Mouse (Mus musculus): ENCODE data around the gene Gtf3c2.

The Gtf3c2 gene

DNA sequence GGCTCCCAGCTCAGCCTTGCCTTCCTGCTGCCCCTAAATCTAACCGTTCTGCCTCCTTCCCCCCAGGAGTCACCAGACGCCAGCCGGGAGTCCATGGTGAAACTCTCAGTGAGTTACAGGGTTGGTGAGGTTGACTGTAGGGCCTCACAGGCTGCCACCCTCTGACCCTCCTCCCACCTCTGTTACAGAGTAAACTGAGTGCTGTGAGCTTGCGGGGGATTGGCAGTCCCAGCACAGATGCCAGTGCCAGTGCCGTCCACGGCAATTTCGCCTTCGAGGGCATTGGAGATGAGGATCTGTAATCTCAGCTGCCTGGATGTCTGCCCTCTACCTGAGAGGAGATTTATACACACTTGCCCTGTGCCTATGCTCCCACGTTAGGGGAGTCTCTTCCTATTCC is 18.2 kb upstream of the Gtf3c2 start:
- DNase-seq (ENCODE audit: low spot score in 2 of 2): no peak

DNA sequence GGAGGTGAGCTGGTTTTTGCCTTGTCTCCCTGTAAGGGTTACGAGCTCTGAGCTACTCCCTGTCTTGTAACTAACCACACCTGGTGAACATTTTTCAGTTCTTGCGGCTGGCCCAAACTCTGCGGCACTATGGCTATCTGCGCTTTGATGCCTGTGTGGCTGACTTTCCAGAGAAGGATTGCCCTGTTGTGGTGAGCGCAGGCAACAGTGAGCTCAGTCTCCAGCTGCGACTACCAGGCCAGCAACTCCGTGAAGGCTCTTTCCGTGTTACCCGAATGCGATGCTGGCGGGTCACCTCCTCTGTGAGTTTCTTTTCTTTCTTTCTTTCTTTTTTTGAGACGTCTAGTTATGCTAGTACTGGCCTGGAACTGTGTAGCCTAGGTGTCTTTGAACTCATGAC is 17.1 kb upstream of the Gtf3c2 start:
- no peak for DNase-seq (ENCODE audit: low spot score in 2 of 2)

DNA sequence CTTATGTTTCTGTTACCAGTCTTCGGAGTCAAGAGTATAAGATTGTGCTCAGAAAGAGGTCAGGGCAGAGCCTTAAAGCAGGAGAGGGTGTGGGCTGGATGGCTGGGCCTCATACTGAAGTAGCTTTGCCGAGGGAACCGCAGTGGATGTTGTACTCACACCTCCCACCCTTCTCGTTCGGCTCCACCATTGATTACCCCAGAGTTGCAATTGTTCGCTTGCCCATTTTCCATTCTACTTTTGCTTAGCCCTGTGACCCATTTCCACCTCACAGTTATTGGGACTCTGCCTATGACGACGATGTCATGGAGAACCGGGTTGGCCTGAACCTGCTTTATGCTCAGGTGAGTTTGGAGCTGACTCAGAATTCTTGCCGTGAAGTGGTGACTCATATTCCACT is 16.3 kb upstream of the Gtf3c2 start:
- DNase-seq (ENCODE audit: low spot score in 2 of 2): no peak

DNA sequence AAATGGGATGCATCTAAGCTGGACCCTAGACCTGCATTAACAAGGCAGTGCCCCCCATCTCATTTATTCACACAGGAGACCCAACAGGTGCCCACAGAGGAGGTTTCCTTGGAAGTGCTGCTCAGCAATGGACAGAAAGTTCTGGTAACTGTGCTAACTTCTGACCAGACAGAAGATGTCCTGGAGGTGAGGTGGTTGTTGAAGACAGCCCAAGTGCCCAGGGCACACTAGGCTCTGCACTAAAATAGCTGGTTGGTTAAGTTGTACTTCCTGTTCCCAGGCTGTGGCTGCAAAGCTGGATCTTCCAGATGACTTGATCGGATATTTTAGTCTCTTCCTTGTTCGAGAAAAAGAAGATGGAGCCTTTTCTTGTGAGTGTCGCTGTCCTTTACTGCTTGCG is 15.7 kb upstream of the Gtf3c2 start:
- no peak for DNase-seq (ENCODE audit: low spot score in 2 of 2)

DNA sequence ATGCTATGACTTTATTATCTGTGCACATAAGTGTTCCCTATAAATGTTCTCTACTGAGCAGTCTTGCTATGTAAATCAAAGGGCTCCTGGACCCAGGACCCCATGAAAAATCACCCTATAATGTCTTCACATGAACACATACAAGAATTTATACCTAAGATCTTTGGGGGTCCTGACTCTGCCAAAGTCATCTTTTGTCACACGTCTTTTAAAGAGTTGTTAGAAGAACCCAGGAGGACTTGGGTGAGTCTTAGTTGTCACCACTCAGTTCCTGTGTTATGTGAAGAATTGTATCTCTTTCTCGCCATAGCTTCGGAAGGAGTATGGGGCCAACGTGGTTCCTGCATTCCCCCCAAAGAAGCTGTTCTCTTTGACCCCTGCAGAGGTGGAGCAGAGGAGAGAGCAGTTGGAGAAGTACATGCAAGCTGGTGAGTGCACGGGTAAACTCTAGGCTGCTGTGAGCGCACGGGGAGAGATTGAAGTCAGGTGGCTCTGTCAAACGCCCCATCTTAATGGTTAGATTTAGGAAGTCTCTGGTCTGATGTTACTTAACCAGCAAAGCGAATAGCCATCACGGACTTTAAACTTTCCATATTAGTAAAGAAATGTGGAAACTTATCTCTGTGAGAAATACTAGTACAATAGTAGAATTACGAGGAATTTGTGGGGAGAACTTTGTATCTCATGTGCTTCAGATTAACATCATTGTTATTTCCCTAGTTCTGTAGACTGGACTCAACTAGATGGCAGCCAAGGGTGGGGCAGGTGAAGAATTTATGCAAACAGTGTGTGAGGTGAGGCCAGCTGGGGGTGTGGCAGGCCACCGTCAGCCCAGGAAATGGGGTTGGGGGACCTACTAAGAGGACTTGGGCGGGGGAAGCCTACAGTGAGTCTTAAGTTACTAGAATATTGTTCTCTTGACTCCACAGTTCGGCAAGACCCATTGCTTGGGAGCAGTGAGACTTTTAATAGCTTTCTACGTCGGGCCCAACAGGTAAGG is 14.8 kb upstream of the Gtf3c2 start:
- DNase-seq (ENCODE audit: low spot score in 2 of 2): no peak

DNA sequence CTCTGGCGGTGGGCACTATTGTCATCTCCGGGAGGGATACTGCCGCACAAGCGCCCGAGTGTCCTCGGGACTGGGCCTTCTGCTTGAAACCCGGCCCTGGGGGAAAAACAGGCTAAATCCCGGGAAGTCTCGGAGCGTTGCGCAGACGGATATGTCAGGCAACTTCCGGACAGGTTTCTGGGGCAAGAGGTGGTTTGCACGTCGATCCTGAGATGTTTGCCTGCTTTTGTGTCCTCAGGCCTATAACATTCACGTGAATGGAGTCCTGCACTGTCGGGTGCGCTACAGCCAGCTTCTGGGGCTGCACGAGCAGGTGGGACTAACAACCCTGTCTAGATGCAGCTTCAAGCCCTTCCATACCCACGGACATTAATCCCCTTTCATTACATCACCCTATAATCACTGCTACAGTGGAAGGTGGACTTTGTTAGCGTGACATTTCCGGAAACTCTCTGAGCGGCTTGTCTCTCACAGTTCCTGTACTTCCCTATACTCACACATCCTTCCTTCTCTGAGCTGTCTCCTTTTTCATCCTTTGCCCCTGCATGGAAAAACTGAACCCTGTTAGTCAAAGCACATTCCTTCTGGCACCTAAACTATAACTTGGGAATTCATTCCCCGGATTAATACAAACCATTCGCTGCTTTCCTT is 13.8 kb upstream of the Gtf3c2 start:
- no peak for DNase-seq (ENCODE audit: low spot score in 2 of 2)

DNA sequence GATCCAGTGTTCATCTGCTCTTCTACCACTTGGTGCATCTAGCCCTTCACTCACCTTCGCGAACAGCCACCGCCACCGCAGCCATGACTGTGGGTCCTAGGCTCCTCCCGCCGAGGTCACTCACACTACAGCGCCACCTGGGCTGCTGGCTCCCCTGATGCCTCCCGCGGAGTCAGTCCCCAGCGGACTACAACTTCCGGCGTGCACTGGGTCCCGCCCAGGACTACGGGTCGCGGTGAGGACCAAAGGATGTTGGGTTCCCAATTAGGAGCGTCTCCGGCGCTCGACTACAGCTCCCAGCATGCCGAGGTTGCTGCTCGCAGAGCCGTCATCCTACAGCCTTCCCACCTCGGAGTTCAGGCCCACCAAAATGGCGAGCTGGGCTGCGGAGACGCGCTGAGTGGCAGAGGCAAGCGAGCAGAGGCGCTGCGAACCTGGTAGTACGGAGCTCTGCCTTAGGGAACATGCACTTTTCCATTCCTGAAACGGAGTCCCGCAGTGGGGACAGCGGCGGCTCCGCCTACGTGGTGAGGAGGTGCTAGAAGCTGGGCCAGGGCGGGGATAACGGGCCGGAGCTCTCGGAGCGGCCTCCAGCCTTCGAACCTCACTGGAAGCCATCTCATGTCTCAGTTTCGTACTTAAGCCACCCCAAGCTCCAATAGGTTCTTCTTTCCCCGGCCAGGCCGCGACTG is 13.1 kb upstream of the Gtf3c2 start, which contains the start of the genes Snx17 and Eif2b4:
Snx17 (plus strand) TSS at position 289 of the 692 bp plus-strand sequence.
Eif2b4 (minus strand) TSS at position 492 of the 692 bp plus-strand sequence.
- DNase-seq (ENCODE audit: low spot score in 2 of 2): peak; percentile 99

DNA sequence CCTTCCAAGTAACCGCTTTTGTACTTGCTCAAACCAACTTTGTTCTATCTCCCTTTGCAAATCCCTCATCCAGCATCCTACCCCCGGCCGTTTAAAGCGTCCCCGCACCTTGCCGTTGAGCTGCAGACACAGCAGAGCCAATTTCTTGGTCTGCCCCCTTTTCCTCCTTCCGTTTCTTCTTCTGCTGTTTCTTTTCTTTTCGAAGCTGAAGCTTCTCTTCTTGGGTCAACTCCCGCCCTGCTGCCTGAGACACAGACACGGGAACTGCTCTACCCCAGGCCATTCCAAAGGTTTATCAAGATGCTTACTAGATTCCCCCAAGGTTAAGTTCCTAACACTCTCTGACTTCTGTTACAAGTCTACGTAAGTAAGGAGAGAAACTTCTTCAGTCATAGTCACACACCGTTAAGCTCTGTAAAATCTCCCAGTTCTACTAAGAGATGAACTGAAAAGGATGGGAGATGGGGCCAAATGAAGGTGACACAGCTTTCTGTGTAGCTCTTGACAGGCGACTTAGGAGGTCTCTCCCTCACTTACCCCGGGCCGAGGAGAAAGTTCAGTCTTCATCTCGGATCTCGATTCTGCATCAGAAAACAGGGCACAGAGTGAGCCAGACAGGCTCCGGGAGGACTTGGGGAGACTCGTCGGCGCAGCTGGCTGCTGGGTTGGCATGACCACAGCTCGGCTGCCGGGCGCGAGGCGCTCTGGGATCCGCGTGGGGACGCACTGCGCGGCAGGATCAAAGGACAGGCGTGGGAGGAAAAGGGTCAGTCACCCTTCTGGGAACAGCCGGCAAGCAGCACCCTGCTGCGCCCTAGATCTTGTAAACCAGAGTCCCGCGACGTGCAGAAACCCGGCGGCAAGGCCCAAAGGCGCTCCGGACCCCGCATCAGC is 12.3 kb upstream of the Gtf3c2 start:
- no peak for DNase-seq (ENCODE audit: low spot score in 2 of 2)

DNA sequence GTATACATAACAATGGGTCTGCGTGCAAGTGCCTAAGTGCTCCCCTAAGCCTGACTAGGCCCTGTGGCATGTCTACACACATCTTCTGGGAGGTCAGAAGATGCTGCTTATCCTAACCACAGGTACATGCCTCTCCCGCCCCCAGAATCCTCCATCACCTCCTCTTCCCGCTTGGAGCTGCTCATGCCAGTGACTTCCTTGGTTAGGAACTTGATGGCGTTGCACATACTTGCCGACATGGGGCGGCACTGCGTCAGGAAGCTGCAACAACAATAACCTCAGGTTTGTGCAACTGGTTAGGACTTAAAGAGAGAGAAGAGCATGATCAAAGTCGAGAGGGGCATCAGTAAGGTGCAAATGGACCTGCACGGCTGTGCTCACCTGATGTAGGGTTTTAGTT is 10.3 kb upstream of the Gtf3c2 start:
- DNase-seq (ENCODE audit: low spot score in 2 of 2): no peak

DNA sequence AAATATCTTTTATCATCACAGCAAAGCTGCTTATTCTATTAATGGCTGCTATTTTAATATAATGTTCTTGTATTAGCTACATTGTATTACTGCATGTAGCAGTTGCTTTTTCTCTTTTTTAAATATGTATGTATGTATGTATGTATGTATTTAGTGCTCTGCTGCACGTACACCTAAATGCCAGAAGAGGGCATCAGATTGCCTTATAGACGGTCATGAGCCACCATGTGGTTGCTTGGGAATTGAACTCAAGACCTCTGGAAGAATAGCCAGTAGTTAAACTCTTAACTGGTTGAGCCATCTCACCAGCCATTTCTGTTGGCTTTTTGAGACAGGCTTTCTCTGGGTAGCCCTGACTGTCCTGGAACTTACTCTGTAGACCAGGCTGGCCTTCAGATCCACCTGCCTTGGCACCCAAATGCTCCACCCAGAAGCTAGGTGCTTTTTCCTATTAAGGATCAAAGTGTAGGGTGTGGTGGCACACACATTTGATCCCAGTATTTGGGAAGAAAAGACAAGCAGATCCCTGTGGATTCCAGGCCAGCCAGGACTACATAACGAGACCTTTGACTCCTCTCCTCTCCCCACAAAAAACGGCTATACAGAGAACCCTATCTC is 8.4 kb upstream of the Gtf3c2 start:
- DNase-seq (ENCODE audit: low spot score in 2 of 2): no peak

DNA sequence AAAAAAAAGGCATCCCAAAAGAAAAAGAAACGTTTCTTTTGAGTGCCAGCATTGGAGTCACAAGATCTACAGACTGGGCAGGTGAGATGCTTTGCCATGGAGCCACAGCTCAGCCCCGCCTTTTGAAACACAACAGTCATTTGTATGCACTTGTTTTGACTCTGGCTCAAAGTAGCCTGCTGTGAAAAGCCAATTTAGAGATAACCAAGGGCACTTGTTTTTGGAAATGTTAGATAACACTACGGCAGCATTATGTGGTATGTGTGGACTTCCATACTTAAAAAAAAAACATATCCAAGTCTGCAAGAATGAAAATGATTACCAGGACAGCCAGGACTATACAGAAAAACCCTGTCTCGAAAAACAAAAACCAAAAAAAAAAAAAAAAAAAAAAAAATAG is 3.7 kb upstream of the Gtf3c2 start:
- no peak for DNase-seq (ENCODE audit: low spot score in 2 of 2)

DNA sequence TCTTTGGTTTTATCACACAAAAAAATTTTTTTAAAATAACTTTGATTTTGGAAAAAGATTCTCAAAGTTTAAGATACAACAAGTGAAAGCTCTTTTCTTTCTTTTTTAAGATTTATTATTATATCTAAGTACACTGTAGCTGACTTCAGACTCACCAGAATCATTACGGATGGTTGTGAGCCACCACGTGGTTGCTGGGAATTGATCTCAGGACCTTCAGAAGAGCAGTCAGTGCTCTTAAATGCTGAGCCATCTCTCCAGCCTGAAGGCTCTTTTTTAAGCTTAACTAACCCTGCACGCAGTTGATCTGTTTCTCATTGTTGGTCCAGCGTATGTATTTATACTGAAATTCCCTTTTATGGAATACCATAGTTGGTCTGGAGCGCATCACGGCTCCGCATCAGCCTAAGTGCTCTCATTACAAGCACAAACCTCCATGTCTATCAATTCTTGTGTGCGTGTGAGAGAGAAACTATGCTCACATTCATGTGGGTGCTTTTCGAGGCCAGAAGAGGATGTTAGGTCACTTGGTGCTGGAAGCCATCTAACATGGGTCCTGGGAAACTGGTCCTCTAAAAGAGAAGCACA is 1.3 kb upstream of the Gtf3c2 start:
- no peak for DNase-seq (ENCODE audit: low spot score in 2 of 2)

DNA sequence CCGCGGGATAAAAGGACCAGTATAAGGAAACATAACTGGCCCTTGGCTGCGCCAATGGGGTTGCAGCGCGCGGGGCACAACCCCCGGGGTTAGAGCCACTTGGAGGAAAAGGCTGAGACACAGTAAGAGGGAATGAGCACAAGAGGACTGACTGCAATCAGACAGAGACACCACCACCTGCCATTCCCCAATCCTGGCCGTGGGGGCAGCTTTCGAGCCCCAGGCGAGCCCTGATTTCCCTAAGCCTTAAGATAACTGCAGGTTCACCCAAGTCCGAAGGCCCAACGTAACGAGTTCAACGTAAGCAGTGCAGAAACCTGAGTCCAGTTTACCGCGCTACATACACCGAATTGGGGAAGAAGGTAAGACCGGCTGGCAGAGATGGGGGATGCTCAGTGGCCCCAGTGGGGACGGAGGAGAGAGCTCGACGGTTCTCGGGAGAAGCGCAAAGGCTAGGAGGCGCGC is 611 bp downstream of the Gtf3c2 start:
- no peak for DNase-seq (ENCODE audit: low spot score in 2 of 2)

DNA sequence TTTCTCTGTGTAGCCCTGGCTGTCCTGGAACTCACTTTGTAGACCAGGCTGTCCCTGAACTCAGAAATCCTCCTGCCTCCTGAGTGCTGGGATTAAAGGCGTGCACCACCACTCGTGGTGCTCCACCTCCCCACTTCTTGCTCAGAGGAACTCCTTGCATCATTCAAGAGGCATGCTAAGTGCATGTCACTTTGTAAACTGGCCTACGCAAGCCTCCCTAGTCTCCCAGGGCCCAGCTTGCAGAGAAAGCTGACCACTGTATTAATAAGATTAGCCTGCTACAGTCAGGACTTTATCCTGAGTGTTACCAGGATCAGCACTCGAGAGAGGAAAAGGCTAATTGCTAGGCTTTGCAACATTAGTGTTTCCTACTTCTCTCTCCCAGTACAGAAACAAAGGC is 11.3 kb downstream of the Gtf3c2 start:
- DNase-seq (ENCODE audit: low spot score in 2 of 2): no peak

DNA sequence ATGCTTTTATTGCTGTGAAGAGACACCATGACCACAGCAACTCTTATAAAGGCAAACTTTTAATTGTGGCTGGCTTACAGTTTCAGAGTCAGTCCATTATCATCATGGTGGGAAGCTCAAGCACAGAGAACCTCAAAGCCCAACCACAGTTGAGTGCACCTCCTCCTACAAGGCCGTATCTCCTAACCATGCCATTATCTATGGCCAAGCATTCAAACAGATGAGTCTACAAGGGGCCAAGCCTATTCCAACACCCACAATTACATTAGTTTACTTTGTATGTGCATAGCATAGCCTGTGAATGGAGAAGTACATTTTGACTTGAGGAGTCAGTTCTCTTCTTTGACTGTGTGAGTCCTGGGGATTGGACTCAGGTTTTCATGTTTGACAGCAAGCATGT is 15.1 kb downstream of the Gtf3c2 start:
- DNase-seq (ENCODE audit: low spot score in 2 of 2): no peak

DNA sequence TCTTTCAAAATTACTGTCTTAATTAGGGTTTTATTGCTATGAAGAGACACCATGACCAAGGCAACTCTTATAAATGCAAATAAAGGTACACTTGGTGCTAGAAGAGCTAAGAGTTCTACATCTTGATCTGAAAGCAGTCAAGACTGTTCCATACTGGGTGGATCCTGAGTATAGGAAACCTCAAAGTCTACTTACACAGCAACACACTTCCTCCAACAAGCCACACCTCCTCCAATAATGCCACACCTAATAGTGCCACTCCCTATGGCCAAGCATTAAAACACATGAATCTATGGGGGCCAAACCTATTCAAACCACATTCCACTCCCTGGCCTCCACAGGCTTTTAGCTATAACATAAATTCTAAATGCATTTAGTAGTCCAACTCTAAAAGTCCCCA is 17.5 kb downstream of the Gtf3c2 start:
- no peak for DNase-seq (ENCODE audit: low spot score in 2 of 2)

DNA sequence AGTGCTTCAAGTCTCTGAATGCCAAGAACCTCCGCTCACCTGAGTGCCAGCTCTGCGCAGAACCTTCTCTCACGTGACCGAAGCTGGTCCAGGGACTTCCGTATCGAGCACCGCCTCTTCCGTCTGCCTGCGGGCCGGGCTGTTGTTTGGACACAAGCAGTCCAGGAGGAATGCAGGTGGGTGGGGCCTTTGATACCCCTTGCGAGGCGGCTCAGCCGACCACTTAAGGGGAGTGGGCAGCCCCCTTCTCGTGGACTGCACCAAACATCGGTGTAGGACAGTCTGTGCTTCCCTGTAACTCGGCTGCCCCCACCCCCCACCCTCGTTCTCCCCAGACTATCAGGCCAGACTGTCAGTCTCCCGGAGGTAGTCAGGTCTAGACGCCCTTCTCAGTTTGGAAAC is 25.8 kb downstream of the Gtf3c2 start, which contains the start of gene Mpv17:
Mpv17 (minus strand) TSS at position 100 of the 402 bp plus-strand sequence.
- DNase-seq (ENCODE audit: low spot score in 2 of 2): peak; percentile 45 to 73

DNA sequence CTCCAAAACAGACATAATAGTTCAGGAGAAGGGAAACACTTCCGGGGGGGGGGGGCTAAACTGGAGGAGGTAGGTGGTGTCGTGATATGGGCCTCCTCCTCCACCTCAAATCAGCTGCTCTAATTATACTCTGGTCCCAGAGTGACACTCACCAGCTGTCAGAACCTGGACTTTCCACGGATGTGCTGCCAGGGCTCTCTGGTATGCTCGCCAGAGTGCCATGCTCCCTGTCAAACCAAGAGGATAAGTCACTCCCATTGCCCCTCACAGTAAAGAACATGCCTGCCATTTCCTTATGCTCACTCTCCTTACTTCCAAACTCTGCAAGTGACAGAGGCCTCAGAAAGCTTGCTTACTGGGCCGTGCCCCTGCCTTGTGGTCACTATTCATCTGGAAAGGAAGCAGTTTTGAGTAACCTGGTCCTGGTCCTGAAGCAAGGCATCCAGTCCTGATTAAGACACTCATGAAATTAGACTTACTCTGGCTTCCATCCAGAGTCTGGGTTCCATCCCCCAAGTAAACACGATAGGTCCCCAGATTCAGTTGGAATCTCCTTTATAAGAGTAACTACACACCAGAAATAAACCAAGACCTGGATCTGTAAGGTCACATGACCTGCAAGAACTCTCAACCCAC is 26.3 kb downstream of the Gtf3c2 start:
- DNase-seq (ENCODE audit: low spot score in 2 of 2): no peak

DNA sequence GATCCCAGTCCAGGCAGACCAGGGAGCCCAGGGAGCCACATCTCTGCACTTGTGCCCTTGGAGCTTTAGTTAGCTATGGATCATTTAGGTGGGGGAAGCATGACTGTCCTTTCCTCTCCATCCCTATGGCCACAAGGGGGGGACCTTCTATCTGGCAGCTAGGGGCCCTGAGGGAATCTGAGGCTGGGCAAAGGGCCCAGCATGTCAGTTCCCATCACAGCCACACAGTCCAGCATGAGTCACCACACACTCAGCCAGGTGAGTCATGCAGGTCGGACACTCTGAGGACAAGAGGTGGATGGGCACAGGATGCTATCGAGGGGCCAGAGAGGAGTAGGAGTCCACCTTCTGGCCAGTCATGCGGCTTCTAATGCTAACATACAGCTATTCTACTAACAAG is 28.2 kb downstream of the Gtf3c2 start:
- DNase-seq (ENCODE audit: low spot score in 2 of 2): no peak

DNA sequence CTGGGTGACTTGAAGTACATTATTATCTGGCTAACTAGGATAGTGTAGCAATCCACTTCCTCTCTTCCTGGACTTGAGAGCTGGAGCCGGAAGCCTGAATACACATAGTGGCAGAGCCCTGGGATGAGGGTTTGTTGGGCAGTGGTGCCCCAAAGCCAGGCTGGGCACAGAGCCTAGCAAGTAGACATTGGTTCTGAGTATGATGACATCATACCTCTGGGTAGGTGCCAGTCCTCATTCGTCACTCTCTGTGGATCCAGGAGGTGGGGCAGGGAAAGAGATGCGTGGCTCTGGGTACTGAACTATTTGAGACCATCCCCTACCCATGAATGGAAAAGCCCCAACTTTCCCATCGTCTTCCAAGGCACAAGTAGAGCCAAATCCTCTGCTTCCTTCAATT is 30.2 kb downstream of the Gtf3c2 start:
- no peak for DNase-seq (ENCODE audit: low spot score in 2 of 2)

Measured in cerebellum, postnatal 4 days (tissue).